Mouse (Mus musculus) megakaryocyte, embryonic 14.5 days (primary cell): ENCODE results near the gene Pik3r3.

ENCODE experiments used
- FLI1 ChIP-seq: IDR thresholded peaks from 2 replicates; pipeline ENCODE4 v1.6.1; 2012; ENCODE audit warnings: low read length, inconsistent platforms, mixed read lengths
- GATA1 ChIP-seq: IDR thresholded peaks from 3 replicates; pipeline ENCODE4 v1.6.1; 2012; ENCODE audit warnings: mixed read lengths, low read length, inconsistent platforms, borderline replicate concordance

DNA sequence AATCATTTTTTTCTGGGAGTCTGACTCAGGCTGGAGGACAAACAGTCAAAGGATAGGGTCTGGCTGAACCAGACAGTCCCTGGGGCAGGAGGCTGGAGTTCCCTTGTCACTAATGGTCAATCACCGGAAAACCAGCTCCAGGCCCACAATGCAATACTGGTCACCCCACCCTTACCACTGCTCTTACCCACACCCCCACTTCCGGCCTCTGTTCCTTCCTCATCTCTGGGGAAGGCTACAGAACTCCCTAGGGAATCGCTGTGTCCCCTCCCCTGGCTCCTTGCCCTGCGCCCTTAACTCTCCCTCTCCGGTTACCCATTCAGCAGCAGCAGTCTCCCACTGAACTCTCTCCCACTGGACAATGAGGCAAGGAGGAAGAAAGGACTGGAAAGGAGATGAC is 44.3 kb upstream of the Pik3r3 start:
- TF ChIP-seq FLI1: no peak
- TF ChIP-seq GATA1: no peak
